Mouse (Mus musculus): Measurements from ENCODE around the gene Cnga1. TPM values are rescaled to one million over a fixed set of nuclear protein-coding genes. Genes with fewer than 3 reads are reported as not detected.
A peak's percentile ranks its signal among the peaks of the same experiment; 100 is the strongest.
"Not testable (repeated sequence)": the region's sequence is repeated elsewhere in the genome, so short reads cannot be mapped to it uniquely, and the experiment has no call there.

Gene Cnga1
- polyA plus RNA-seq, 1 experiment: 1.6 TPM

DNA sequence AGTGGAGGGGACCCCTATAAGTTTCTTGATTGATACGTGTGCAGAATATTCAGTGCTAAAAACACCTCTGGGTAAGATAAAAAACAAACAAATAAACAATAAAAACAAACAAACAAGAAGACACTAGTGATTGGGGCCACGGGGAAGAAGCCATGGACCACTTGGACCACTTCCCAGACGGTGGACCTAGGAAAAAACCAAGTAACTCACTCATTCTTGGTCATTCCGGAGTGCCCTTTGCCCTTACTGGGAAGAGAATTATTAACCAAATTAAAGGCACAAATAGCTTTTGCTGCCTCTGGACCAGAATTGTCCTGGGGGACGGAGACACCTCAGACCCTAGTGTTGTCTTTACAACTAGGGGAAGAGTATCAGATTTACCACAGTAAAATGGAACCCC, 78.5 kb downstream of the Cnga1 start:
- WGBS: 95% methylated on average over 5 of the region's 5 CpGs
- TF ChIP-seq POLR2A (IDR thresholded peaks at IDR 0.05; ENCODE audit: control insufficient read depth, extremely low read depth, insufficient read depth, low read length, poor library complexity) (no peak), CTCF (IDR thresholded peaks at IDR 0.05; ENCODE audit: borderline replicate concordance, control insufficient read depth, extremely low read depth, insufficient read depth, low read length, poor library complexity) (no peak)

DNA sequence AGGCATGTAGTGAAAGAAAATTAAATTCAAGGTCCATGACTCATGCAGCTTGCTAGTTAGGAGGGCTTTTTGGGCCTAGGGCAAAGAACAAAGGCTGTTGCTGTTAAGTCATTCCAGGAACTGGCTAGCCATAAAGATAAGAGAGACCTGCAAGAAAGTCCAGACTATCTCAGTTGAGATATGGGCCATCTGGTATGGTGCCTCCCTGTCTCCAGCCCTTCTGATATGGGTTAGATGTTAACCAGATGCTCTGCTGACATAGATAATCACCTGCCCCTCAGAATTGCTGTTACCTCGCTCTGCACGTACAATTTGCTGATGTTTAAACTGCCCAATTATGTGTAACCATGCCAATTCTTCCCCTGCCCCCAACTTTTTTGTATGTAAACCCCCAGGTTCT, 80.9 kb downstream of the Cnga1 start:
- not testable (repeated sequence) for DNase-seq; H3K36me3 ChIP-seq (ENCODE audit: control insufficient read depth, insufficient read depth, low read length); H3K4me3 ChIP-seq (ENCODE audit: control insufficient read depth, insufficient read depth, low read length); H3K27ac ChIP-seq (ENCODE audit: control insufficient read depth, insufficient read depth, low read length); H3K4me1 ChIP-seq (replicated peaks; ENCODE audit: control insufficient read depth, insufficient read depth, low read length); H3K27me3 ChIP-seq (ENCODE audit: control insufficient read depth, insufficient read depth, low read length)
- WGBS: 98% methylated on average over 2 of the region's 2 CpGs

More for the DNA sequence above, 78.5 kb downstream of the Cnga1 start:
- no peaks in the 10 kb centered on the region for H3K36me3 ChIP-seq (ENCODE audit: control insufficient read depth, insufficient read depth, low read length)
- no peak overlapping the region for H3K27ac ChIP-seq (ENCODE audit: control insufficient read depth, insufficient read depth, low read length)
- no peaks in the 10 kb centered on the region for H3K27me3 ChIP-seq (ENCODE audit: control insufficient read depth, insufficient read depth, low read length)
- no peaks in the 10 kb centered on the region for H3K4me1 ChIP-seq (replicated peaks; ENCODE audit: control insufficient read depth, insufficient read depth, low read length)
- H3K4me3 ChIP-seq (ENCODE audit: control insufficient read depth, insufficient read depth, low read length): no peak overlapping the region
- no peak for DNase-seq

DNA sequence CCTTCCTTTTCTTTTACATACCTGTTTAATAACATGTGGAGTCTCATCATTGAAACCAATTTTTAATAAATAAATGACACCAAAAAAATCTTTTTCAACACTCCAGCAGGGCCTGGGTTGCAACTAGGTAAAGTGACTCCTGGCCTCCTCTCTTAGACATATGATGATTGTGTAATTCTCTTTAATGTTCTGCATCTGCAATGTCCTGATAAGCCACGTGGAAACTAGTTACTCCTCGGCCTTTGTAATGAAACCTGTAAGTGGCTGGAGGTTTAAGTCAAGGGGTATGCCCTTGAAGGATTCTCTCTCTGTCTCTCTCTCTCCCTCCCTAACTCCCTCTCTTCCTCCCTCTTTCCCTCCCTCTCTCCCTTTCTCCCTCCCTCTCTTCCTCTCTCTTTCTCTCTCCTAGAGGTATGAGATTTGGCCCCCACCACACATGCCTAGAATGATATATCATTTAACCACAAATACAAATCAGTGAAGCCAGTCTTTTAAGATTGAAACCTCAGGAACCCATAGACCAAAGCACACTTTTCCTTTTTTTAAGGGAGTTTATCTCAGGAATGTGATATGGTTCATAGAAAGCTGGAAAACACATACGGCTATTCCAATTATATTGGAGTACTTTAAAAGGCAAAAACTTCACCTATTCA, 83.0 kb downstream of the Cnga1 start:
- 73% methylated on average over 3 of the region's 3 CpGs for WGBS
- H3K4me1 ChIP-seq (replicated peaks; ENCODE audit: control insufficient read depth, insufficient read depth, low read length): peaks cover 5% of the 10 kb centered on the region; the same call in 1 of the 2 replicates
- no peaks in the 10 kb centered on the region for H3K27me3 ChIP-seq (ENCODE audit: control insufficient read depth, insufficient read depth, low read length)
- H3K4me3 ChIP-seq (ENCODE audit: control insufficient read depth, insufficient read depth, low read length): no peak overlapping the region
- no peak for DNase-seq
- no peak overlapping the region for H3K27ac ChIP-seq (ENCODE audit: control insufficient read depth, insufficient read depth, low read length)
- no peaks in the 10 kb centered on the region for H3K36me3 ChIP-seq (ENCODE audit: control insufficient read depth, insufficient read depth, low read length)
- TF ChIP-seq CTCF (IDR thresholded peaks at IDR 0.05; ENCODE audit: borderline replicate concordance, control insufficient read depth, extremely low read depth, insufficient read depth, low read length, poor library complexity) (no peak), POLR2A (IDR thresholded peaks at IDR 0.05; ENCODE audit: control insufficient read depth, extremely low read depth, insufficient read depth, low read length, poor library complexity) (no peak)

DNA sequence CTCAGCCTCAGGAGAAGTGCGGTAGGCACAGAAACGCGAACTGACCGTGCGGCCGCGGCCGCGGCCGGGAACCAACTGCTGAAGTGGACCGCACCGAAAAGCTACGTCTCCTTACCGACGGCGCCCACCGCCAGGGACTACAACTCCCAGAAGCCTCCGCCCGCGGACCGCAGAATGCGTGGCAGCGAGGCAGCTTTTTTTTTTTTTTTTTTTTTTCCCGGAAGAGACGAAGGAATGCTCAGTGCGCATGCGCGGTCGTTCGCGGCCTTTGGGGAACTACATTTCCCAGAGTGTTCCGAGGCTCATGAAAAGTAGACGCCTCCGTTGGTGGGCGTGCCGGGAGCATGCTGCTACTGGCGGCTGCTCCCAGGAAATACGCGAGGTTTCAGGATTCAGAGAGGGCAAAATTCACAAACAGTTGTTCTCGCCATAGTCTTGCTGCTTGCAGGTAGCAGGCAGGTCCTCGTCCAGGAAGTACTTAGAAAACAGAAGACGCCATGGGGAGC, 84.5 kb downstream of the Cnga1 start, which contains the start of gene Nfxl1:
Gene Nfxl1, minus strand, starts transcription at position 141 of the 506 bp plus-strand sequence.
- peak; percentile 93 for DNase-seq
- no peaks in the 10 kb centered on the region for H3K27me3 ChIP-seq (ENCODE audit: control insufficient read depth, insufficient read depth, low read length)
- no peak within 1 kb of the TSS for H3K27ac ChIP-seq (ENCODE audit: control insufficient read depth, insufficient read depth, low read length)
- WGBS: under 1% methylated on average over 42 of the region's 42 CpGs
- TF ChIP-seq CTCF (IDR thresholded peaks at IDR 0.05; ENCODE audit: borderline replicate concordance, control insufficient read depth, extremely low read depth, insufficient read depth, low read length, poor library complexity): no peak
- peak; percentile 43; the same call in 1 of the 2 replicates for TF ChIP-seq POLR2A (IDR thresholded peaks at IDR 0.05; ENCODE audit: control insufficient read depth, extremely low read depth, insufficient read depth, low read length, poor library complexity)
- no peaks in the 10 kb centered on the region for H3K36me3 ChIP-seq (ENCODE audit: control insufficient read depth, insufficient read depth, low read length)
- H3K4me1 ChIP-seq (replicated peaks; ENCODE audit: control insufficient read depth, insufficient read depth, low read length): peaks cover 5% of the 10 kb centered on the region; the same call in 1 of the 2 replicates
- peak within 1 kb of the TSS; percentile 88 for H3K4me3 ChIP-seq (ENCODE audit: control insufficient read depth, insufficient read depth, low read length)

DNA sequence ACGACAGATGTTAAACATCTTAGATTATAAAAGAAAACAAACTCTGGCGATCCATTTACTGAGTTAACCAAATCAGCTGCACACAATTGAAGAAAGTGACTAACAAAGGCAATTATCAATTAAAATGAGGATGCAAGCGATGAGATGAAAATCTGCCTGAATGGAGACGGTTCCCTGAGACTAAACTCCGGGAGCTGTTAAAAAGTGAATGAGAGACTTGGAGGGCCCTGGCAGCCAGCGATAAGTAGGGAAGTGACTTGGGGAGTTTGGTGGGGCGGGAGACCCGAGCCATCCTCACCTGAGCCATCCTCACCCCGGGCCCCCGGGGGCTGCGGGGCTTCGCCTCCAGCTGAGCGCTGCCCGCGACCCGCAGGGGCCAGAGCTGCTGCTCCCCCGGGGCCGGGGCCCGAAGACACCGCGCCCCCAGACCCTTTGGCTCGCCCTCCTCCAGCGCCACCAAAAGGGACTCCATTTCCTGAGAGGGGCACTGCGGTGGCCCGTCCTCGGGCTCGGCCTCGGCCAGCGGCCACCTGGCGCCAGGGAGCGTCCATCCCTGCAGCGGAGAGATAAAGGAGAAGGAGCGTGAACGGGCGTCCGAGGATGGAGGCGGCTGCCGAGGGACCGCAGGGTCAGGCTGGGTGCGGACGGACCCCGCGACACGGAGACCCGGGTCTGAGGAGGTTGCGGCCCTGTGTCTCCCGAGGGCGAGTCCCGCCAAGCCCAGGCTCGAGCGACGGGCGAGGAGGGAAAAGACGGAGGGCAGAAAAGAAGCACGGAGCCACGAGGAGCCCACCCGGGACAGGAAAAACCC, 85.2 kb downstream of the Cnga1 start:
- H3K36me3 ChIP-seq (ENCODE audit: control insufficient read depth, insufficient read depth, low read length): no peaks in the 10 kb centered on the region
- DNase-seq: no peak
- WGBS: 5% methylated on average over 57 of the region's 57 CpGs
- H3K27ac ChIP-seq (ENCODE audit: control insufficient read depth, insufficient read depth, low read length): no peak overlapping the region
- TF ChIP-seq POLR2A (IDR thresholded peaks at IDR 0.05; ENCODE audit: control insufficient read depth, extremely low read depth, insufficient read depth, low read length, poor library complexity) (no peak), CTCF (IDR thresholded peaks at IDR 0.05; ENCODE audit: borderline replicate concordance, control insufficient read depth, extremely low read depth, insufficient read depth, low read length, poor library complexity) (no peak)
- H3K4me1 ChIP-seq (replicated peaks; ENCODE audit: control insufficient read depth, insufficient read depth, low read length): peaks cover 5% of the 10 kb centered on the region; the same call in 1 of the 2 replicates
- peak overlapping the region; percentile 88 for H3K4me3 ChIP-seq (ENCODE audit: control insufficient read depth, insufficient read depth, low read length)
- no peaks in the 10 kb centered on the region for H3K27me3 ChIP-seq (ENCODE audit: control insufficient read depth, insufficient read depth, low read length)

DNA sequence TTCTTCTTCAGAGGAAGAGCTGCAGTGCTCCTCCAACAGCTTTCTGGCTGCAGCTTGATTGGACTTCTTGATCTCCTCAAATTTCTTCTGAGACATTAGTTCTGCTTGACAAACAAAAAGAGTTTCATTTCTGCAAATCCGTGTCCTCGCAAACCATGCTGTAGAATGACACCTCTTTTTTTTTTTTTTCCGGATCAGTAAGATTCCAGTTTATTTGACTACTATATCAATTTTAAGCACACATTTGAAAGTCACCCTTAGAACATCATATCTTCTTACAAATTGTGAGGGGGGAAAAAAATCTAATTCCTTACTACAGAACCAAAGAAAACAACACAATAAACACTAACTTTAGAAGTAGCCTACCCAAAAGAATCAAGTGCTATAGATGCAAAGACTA, 87.8 kb downstream of the Cnga1 start:
- Histone ChIP-seq H3K27ac (ENCODE audit: control insufficient read depth, insufficient read depth, low read length) (no peak overlapping the region), H3K27me3 (ENCODE audit: control insufficient read depth, insufficient read depth, low read length) (no peaks in the 10 kb centered on the region), H3K4me1 (replicated peaks; ENCODE audit: control insufficient read depth, insufficient read depth, low read length) (peaks cover 5% of the 10 kb centered on the region; the same call in 1 of the 2 replicates), H3K36me3 (ENCODE audit: control insufficient read depth, insufficient read depth, low read length) (no peaks in the 10 kb centered on the region), H3K4me3 (ENCODE audit: control insufficient read depth, insufficient read depth, low read length) (no peak overlapping the region)
- no peak for DNase-seq
- TF ChIP-seq CTCF (IDR thresholded peaks at IDR 0.05; ENCODE audit: borderline replicate concordance, control insufficient read depth, extremely low read depth, insufficient read depth, low read length, poor library complexity) (no peak), POLR2A (IDR thresholded peaks at IDR 0.05; ENCODE audit: control insufficient read depth, extremely low read depth, insufficient read depth, low read length, poor library complexity) (no peak)
- WGBS: 90% methylated on average over 3 of the region's 3 CpGs

Other genes with a start within 250 kb of the Cnga1 start
- gene Corin, start 139.8 kb downstream of the Cnga1 start, polyA plus RNA-seq (2012; rRNA removed): 0.48 and 3.5 TPM in 2 replicates
- 6.3 and 7.8 TPM in 2 replicates for gene Nfxl1, start 84.6 kb downstream of the Cnga1 start, polyA plus RNA-seq (2012; rRNA removed)
- gene Zar1, start 63.0 kb downstream of the Cnga1 start, polyA plus RNA-seq (2012; rRNA removed): 0.66 and 1.2 TPM in 2 replicates
- 0.15 TPM in 2 replicates for gene Gm5868, start 56.7 kb downstream of the Cnga1 start, polyA plus RNA-seq (2012; rRNA removed)
- gene Nipal1, start 3.5 kb upstream of the Cnga1 start, polyA plus RNA-seq (2012; rRNA removed): 1.6 and 1.7 TPM in 2 replicates
- gene Txk, start 108.5 kb upstream of the Cnga1 start, polyA plus RNA-seq (2012; rRNA removed): 20.0 and 22.8 TPM in 2 replicates
- 12.4 and 18.3 TPM in 2 replicates for gene Tec, start 224.2 kb upstream of the Cnga1 start, polyA plus RNA-seq (2012; rRNA removed)